In the genomic region with DNA sequence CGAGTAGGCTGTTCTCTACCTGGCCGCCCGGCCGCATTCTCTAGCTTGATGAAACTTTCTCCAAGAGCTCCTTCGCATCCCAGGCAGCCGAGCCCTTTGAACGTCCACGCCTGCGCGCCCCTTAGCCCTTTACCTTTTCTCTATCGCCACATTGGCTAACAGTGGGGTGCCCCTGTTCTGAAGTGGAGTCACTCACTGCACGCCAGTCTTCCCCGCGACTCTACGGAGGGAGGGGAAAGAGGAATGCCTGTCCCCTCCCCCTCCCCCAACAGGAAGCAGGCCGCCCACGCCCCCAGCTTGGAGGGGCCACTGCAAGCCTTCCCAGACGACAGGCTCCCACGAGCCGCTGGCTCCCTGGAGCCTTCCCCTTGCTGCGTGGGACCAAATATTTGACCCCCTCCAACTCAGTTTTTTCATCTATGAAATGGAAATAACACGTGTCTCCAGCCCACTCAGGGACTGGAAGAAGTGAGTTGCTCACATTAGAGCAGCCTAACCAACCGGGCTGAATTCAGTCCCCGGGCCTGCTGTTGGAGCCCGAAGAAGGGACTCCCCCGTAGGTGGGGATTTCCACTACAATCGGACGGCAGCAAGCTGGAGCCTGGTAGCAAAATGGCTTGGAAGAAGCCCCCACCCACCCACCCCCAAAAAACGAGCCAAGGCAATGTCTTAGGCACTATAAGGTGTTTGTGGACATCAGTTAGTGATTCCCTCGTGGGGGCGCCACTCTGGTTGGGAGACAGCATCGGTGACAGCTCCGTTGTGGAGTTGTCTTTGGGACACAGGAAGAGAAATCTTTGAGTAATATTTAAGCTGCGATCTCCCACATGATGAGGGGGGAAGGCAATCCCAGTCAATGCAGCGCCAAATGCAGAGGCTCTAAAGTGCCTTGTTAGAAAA, we compare ENCODE assay signal across 8 mouse cellular contexts. TPM values are rescaled to one million over a fixed set of nuclear protein-coding genes. Genes with fewer than 3 reads are reported as not detected.
DNase-seq lines count a peak whose midpoint lies in the region; ATAC-seq and TF ChIP-seq lines count a peak whose summit lies in the region.

A gene (minus strand): TSS at position 206 of the 900 bp plus-strand sequence.

- WGBS in intestine, postnatal 0 days, result 1% methylated on average over 35 of the region's 35 CpGs
- under 1% methylated on average over 35 of the region's 35 CpGs for WGBS in liver, embryonic 14.5 days (ENCODE audit: insufficient replicate concordance)
- WGBS in neural tube, embryonic 12.5 days, result 1% methylated on average over 35 of the region's 35 CpGs

- no peaks in the 10 kb centered on the region for H3K27me3 ChIP-seq in intestine, postnatal 0 days (replicated peaks; ENCODE audit: control insufficient read depth, insufficient read depth, low read length)
- peaks cover 3% of the 10 kb centered on the region; the same call in 1 of the 2 replicates for H3K27me3 ChIP-seq in liver, embryonic 14.5 days (ENCODE audit: control insufficient read depth, insufficient read depth, low read length)
- H3K27me3 ChIP-seq in neural tube, embryonic 12.5 days (replicated peaks), result peaks cover 41% of the 10 kb centered on the region

- no peaks in the 10 kb centered on the region for H3K9me3 ChIP-seq in intestine, postnatal 0 days (ENCODE audit: control insufficient read depth)
- no peaks in the 10 kb centered on the region for H3K9me3 ChIP-seq in liver, embryonic 14.5 days (ENCODE audit: control insufficient read depth, low read length)
- H3K9me3 ChIP-seq in neural tube, embryonic 12.5 days, result no peaks in the 10 kb centered on the region

- no peak for TF ChIP-seq EP300 in liver, embryonic 14.5 days (IDR thresholded peaks at IDR 0.05; ENCODE audit: low read depth)

- no peaks in the 10 kb centered on the region for H3K36me3 ChIP-seq in intestine, postnatal 0 days (ENCODE audit: control insufficient read depth, insufficient read depth)
- no peaks in the 10 kb centered on the region for H3K36me3 ChIP-seq in liver, embryonic 14.5 days (replicated peaks; ENCODE audit: control insufficient read depth, insufficient read depth, low read depth)
- no peaks in the 10 kb centered on the region for H3K36me3 ChIP-seq in neural tube, embryonic 12.5 days

- TF ChIP-seq POLR2A in bone marrow macrophage, adult 2 months (IDR thresholded peaks at IDR 0.05; ENCODE audit: borderline replicate concordance, low read depth, low read length), result no peak

- H3K4me3 ChIP-seq in bone marrow macrophage, adult 2 months (ENCODE audit: insufficient read depth, low read length), result peak within 1 kb of the TSS; percentile 82
- peak within 1 kb of the TSS; percentile 79 for H3K4me3 ChIP-seq in intestine, postnatal 0 days (ENCODE audit: low read depth, low read length)
- peak within 1 kb of the TSS; percentile 80 to 92 for H3K4me3 ChIP-seq in liver, embryonic 14.5 days (ENCODE audit: insufficient read depth in 1 of 2, low read depth in 2 of 2, low read length in 2 of 2)
- H3K4me3 ChIP-seq in neural tube, embryonic 12.5 days, result peak within 1 kb of the TSS; percentile 69

- peaks cover 18% of the 10 kb centered on the region for H3K4me1 ChIP-seq in bone marrow macrophage, adult 2 months (ENCODE audit: control insufficient read depth, insufficient read depth, low read length)
- H3K4me1 ChIP-seq in intestine, postnatal 0 days (replicated peaks; ENCODE audit: control insufficient read depth, insufficient read depth, low read length), result peaks cover 6% of the 10 kb centered on the region
- H3K4me1 ChIP-seq in liver, embryonic 14.5 days (replicated peaks; ENCODE audit: control insufficient read depth in 2 of 2, insufficient read depth in 2 of 2, low read length in 1 of 2), result peaks cover 28 to 31% of the 10 kb centered on the region in 2 experiments
- H3K4me1 ChIP-seq in neural tube, embryonic 12.5 days, result peaks cover 61% of the 10 kb centered on the region

- ATAC-seq in intestine, postnatal 0 days, result peak; percentile 6; the same call in 1 of the 2 replicates
- ATAC-seq in liver, embryonic 14.5 days (ENCODE audit: insufficient read depth), result peak; percentile 6; the same call in 1 of the 2 replicates
- ATAC-seq in neural tube, embryonic 12.5 days (ENCODE audit: low FRiP score, low read depth), result 0 out of 2 replicates have a peak, but pooled peaks have one; percentile 5

- peak within 1 kb of the TSS; percentile 82 for H3K9ac ChIP-seq in intestine, postnatal 0 days (ENCODE audit: low read depth, low read length)
- peak within 1 kb of the TSS; percentile 77 for H3K9ac ChIP-seq in liver, embryonic 14.5 days (replicated peaks)
- peak within 1 kb of the TSS; percentile 64 for H3K9ac ChIP-seq in neural tube, embryonic 12.5 days

- peak within 1 kb of the TSS; percentile 92 for H3K4me2 ChIP-seq in intestine, postnatal 0 days (replicated peaks; ENCODE audit: low read depth)
- H3K4me2 ChIP-seq in liver, embryonic 14.5 days (ENCODE audit: low read depth), result peak within 1 kb of the TSS; percentile 84
- H3K4me2 ChIP-seq in neural tube, embryonic 12.5 days (replicated peaks), result peak within 1 kb of the TSS; percentile 95

- peak; percentile 47 for DNase-seq in kidney, adult 9 months
- DNase-seq in kidney, postnatal 14 days, result no peak
- peak; percentile 99 for DNase-seq in heart, adult 11 months
- no peak for DNase-seq in liver, embryonic 14.5 days (ENCODE audit: low read depth in 3 of 3, low spot score in 3 of 3)
- DNase-seq in cerebellum, adult 9-11 months, result no peak

- H3K27ac ChIP-seq in bone marrow macrophage, adult 2 months (ENCODE audit: insufficient read depth, low read depth, low read length), result peak within 1 kb of the TSS; percentile 99
- peak within 1 kb of the TSS; percentile 92 for H3K27ac ChIP-seq in intestine, postnatal 0 days (ENCODE audit: low read depth, low read length)
- peak within 1 kb of the TSS; percentile 65 for H3K27ac ChIP-seq in liver, embryonic 14.5 days
- no peak within 1 kb of the TSS for H3K27ac ChIP-seq in neural tube, embryonic 12.5 days

- TF ChIP-seq CTCF in bone marrow macrophage, adult 2 months (IDR thresholded peaks at IDR 0.05; ENCODE audit: low read depth, low read length), result no peak
- peak; percentile 29 for TF ChIP-seq CTCF in intestine, postnatal 0 days (IDR thresholded peaks at IDR 0.05; ENCODE audit: low read depth)
- peak; percentile 13; the same call in 1 of the 2 replicates for TF ChIP-seq CTCF in liver, embryonic 14.5 days (IDR thresholded peaks at IDR 0.05; ENCODE audit: low read depth)

RNA-seq across cellular contexts. Expression of the gene that starts here (rescaled TPM):
- 69.5 and 77.5 TPM in 2 replicates for polyA plus RNA-seq in bone marrow macrophage, adult 2 months (2012; ENCODE audit: insufficient read depth, insufficient read length, missing spikeins)
- polyA plus RNA-seq in intestine, postnatal 0 days (2015; fragmentation: Nextera tagmentation; extraction: Ambion mirVana), result 11.8 and 12.2 TPM in 2 replicates
- polyA plus RNA-seq in liver, embryonic 14.5 days (2012; rRNA removed), result 7.2 and 8.6 TPM in 2 replicates
- polyA plus RNA-seq in liver, embryonic 14.5 days (2014; fragmentation: Nextera tagmentation; extraction: Ambion mirVana), result 5.4 and 5.6 TPM in 2 replicates
- 11.3 and 12.9 TPM in 2 replicates for polyA plus RNA-seq in neural tube, embryonic 12.5 days (2016; fragmentation: Nextera tagmentation; extraction: Ambion mirVana)

Comparison
In these comparisons a context has a peak if more than half of its experiments do, and no peak if none do; other contexts are left out.
1. DNase-seq: peak in kidney, adult 9 months (single experiment) and heart, adult 11 months (single experiment); none in kidney, postnatal 14 days (single experiment), liver, embryonic 14.5 days (0 of 3) and cerebellum, adult 9-11 months (single experiment).
2. Peak in every context shown above with its lines, with median percentiles within 50 percentile points of each other: H3K4me3 ChIP-seq, ATAC-seq, H3K4me2 ChIP-seq and H3K9ac ChIP-seq.